Mouse (Mus musculus) 3134 (cell line): ENCODE measurements around the gene Acer3.

Source experiments
- DNase-seq: peaks from one replicate; pipeline ENCODE4 v3.0.0-alpha.2; 2011; ENCODE audit warnings: low spot score; ENCODE audit not compliant: insufficient read length; ENCODE audit errors: extremely low read depth

Gene Acer3

GRCm38 (mm10) chr7:98157636-98158332 lies 163.2 kb downstream of the Acer3 start:
- no peak for DNase-seq
